Mouse (Mus musculus) NIH3T3 (cell line): ENCODE results near the gene Tmem218.

Experiments used
- DNase-seq: peaks from one replicate; pipeline ENCODE4 v3.0.0-alpha.2; 2012; ENCODE audit warnings: low read depth

Gene Tmem218

DNA sequence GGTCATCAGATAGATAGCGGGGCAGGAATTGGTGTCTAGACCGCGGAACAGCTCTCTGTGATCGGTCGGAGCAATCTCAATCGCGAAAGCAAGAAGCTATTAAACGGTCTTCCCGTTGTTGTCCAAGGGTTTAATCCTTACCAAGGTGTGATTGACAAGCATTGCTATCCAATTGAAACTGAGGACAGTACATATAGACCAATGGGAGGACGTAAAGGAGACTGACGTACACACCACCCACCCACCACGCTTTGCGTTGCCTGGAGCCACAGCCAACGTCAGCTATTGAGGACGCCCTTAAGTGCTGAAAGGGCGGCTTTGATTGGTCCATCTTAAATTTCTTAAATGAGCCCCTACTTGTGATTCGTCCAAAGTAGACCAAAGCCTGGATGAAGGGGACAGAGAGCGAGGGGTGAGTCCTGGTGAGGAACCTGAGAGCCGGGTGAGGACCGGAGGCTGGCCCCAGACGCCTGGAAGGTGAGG is at the start of gene Tmem218:
Tmem218 (plus strand) TSS at position 295 of the 483 bp plus-strand sequence.
- peak; percentile 97 for DNase-seq

DNA sequence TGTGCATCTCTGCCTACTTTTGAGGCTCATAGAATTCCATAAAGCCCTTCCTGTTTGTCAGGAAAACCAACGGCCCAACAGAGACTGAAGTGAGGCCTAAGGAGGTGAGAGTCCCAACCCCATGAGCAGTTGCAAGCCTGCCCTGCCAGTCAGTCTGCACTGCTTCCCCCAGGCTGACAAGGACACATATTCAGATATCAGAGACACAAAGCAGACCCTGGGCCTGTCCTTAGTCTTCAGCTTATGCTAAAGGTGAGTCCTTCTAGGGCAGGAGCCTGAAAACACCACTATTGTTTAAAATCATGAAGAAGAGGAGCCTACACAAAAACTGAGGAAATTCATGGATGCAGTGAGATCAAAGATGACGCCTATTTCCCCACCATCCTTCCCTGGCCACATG is 47.3 kb upstream of the Tmem218 start:
- no peak for DNase-seq

DNA sequence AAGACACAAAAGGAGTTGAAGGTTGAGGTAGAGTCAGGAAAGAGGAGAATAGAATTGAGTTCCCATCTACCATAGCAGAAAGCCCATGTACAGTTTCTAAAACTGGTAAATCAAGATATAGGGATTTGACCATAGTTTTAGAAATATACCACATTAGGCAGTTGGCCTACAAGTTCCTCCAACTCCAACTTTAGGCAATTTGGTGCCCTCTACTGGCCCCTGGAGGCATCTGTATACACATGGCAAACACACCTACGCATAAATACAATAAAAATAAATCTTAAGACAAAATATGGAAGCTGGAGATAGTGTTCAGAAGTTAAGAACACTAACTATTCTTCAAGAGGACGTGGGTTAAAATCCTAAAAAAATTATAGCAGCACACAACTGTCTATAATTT is 41.1 kb upstream of the Tmem218 start:
- peak; percentile 36 for DNase-seq

DNA sequence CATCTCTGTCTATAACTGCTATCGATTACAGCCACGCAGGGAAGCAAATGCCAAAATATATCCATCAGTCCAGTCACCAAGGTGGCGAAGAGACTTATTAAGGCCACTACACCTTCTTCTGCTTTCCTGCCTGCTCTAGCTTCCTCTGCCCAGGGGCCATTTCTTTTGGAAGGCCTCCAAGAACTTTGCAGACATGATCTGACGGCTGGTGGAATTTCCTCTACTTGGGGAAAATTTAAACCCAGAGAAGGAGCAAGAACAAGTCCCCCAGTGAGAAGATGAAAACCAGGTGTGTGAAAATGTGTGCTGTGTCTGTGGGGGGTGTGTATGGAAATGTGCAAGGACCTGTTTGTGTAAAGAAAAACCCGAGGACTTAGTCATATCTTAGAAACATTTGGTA is 34.6 kb upstream of the Tmem218 start:
- DNase-seq = peak; percentile 29

DNA sequence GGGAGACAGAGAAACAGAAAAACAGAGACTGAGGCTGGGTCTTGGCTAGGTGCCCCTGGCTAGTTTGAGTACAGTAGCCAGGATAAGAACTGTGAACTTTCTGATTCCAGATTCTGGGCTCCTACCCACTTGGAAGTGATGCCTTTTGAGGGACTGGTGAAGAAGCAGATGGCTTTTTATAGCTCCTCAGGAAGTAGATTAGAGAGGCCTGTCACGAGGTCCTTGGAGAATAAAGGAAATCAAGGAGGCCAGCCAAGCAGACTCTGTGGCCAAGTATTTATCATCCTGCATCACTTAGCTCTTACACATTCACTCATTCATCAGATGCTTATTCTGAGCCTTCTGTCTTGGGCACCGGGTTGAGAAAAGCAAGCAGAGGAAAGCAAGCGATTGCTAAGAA is 32.0 kb upstream of the Tmem218 start:
- DNase-seq = no peak

DNA sequence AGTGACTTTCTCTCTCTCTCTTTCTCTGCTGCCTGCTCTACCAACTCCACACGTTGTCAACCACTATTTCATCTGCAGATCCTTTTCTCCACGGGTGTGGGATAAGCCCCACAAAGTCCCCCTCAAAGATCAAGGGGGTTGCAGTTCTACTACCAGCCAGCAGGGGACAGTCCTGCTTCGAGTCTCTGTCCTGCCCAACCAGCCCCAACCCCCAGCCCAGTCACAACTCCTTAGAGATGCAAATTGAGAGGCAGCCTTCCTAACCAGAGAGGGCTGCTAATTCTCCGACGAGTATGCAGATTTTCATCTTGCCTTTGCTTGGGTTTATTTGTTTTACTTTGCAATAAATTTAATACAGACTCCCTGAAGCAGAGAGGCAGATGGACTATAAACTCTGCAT is 30.9 kb upstream of the Tmem218 start:
- DNase-seq = peak; percentile 57

DNA sequence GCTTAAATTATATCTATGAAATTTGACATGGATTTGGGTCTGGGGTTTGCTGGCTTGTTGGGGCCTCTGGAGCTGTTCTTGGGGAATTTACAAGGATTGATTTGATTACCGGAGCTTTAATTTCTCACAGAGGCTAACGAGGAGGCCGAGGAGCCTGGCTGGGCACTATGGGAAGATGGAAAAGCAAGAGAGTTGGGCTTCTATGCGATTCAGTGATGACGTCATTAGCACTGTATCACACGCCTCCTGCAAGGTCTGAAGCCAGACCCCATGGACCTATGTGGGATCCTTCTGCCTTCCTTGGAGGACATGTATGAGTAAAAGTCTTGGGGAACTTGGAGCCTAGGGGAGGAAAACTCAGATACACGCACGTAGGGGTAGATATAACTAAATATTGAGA is 30.5 kb upstream of the Tmem218 start:
- no peak for DNase-seq

DNA sequence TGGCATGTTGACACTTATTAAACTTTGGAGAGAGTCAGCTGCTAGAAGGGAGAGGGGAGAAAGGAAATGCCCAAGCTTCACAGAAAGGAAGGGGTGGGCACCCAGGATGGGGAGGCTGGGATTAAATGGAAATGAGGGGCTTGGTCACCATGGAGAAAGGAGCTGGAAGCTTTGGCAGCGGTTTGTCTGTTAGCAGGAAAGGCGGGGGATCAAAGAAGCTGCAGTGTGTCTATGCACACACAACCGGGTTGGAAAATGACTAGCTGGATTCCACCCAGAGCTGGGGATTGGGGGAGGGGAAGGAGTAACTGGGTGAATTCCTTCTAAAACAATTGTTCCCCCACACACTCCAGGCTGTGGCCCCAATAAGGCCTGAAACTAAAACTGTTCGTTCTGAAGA is 29.1 kb upstream of the Tmem218 start:
- DNase-seq = no peak

DNA sequence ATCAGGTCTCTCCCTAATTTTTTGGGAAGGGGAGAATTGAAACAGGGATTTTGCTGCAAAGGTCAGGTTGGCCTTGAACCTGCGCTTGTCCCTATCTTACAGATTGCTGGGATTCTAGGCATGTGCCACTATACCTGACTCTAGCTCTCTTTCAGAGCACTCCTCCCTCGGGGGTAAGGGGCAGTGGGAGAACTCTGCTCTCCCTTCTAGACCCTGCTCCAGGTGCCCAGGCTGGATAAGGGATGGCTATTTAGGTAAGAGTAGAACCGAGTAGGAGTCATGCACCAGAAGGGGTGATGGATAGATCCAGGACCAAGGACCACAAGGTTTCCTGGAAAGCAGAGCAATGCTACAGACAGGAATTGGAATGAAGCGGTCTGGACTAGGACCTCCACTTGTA is 28.4 kb upstream of the Tmem218 start:
- DNase-seq = no peak

DNA sequence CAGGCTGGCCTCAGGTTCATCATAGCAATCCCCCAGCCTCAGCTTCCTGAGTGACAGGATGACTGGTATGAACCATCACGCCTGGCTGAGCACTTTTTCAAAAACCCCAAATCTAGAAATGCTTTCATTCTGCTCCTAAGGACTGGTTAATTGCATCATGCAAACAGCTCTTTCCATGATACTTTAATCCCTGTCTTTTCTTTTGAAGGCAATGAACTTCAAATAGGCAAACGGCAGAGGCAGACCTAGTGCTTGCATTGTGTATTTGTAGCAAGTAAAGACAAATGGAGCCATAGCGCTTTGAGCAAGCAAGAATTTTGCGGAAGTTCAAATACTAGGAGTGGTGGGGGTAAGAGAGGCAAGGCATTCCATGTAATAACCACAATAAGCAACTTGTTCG is 26.4 kb upstream of the Tmem218 start:
- no peak for DNase-seq

DNA sequence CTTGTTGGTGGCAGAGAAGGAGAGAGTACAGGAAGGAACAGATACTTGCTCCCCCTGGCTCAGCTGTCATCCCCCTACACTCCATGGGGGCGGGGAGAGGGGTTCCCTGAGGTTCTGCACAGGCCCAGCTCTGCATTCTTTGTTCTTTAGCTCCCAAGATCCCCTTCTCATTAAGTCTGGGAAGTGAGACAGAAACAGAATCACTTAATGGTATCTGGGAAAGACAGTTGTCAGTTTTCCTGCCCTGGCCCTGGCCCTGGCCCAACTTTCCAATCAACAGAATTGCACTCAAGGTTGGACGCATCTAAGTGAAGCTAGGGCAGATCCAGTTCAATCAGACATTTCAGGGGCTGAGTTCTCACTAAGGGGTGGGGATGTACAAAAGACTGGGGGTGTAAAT is 24.8 kb upstream of the Tmem218 start:
- DNase-seq = no peak

DNA sequence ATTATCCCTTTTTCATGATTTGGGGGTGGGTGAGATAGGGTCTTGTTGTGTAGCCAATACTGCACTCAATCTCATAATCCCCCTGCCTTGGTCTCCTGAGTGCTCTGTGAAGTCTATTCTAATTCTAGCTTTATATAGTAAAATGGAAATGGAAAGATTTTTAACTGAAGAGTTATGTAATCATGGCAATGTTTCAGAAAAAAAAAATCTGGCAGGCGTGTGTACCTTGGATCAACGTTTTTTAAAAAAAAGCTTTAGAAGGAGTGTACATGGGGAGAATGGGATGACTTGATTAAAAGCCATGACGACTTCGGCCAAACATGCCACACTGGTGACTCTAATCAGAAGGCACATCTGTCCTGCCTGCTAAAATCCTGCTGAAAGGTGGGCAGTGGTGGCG is 20.6 kb upstream of the Tmem218 start:
- no peak for DNase-seq

DNA sequence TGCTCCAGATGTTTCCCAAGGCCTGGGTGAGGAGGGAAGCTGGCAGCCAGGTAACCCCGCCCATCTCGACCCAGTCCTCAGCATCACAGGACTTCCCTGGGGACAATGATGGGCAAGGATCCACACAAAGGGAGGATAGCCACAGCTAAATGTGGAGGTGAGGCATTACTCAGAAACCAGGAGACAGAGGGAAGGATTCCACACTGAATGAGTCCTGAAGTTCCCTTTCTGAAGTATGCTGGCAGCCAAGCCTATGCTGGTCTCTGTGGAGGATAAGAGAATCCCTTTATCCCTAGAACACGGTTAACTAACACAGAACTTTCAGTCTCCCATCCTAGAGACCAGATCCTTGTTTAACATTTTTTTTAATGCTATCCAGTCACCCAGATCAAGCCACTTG is 20.0 kb upstream of the Tmem218 start:
- no peak for DNase-seq

DNA sequence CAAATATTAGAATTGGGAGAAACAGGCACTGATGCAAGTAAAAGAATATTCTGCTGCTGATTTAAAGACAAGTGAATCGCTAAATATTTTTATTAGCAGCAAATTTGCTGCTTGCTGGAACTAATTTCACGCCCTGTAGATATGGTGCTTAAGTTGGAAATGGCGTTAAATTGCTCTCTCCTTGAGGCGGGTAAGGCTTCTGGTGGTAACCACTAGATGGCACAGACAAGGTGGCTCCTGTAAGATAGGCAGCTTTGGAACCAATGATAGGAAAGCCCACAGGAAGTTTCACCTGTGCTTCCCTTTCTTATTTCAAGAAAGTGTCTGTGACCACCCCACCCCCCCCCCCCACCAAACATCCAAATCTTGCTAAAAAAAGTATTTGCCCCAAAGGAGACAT is 11.0 kb upstream of the Tmem218 start:
- DNase-seq = no peak

DNA sequence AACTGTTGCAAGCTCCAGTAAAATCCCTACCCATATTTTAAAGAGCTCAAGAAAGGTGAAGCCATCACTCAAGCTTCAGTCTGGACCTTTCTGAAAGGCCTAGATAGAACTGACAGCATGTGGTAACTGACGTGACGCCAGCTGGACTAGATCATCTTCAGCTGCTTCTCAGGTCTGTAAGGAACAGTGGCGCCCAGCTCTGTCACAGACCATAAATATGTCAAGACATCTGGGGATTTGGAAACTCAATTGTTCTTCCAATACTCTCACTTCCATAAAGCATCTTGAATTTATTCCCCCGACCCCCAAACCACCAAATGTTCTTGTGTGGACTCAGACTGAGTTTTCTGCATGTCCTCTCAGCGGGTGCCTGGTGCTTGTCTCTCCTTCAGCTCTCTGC is 7.6 kb upstream of the Tmem218 start:
- no peak for DNase-seq

DNA sequence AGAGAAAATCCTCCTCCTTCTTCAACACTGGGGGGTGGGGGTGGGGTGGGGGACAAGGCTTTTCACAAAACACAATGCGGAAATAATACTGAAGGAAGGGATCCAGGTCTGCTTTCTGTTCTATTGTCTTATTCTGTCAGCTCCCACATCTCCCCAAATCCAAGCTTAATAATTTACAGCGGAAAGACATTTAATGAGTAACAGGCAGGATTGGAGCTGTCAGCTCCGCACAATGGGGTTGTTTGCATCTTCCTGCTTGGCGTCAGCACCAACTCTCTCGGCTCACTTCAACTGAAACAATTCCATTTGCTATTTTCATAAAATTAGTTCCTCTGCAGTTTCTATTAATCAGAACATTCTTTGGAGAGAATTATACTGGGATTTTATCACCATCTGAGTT is 4.1 kb upstream of the Tmem218 start:
- no peak for DNase-seq

DNA sequence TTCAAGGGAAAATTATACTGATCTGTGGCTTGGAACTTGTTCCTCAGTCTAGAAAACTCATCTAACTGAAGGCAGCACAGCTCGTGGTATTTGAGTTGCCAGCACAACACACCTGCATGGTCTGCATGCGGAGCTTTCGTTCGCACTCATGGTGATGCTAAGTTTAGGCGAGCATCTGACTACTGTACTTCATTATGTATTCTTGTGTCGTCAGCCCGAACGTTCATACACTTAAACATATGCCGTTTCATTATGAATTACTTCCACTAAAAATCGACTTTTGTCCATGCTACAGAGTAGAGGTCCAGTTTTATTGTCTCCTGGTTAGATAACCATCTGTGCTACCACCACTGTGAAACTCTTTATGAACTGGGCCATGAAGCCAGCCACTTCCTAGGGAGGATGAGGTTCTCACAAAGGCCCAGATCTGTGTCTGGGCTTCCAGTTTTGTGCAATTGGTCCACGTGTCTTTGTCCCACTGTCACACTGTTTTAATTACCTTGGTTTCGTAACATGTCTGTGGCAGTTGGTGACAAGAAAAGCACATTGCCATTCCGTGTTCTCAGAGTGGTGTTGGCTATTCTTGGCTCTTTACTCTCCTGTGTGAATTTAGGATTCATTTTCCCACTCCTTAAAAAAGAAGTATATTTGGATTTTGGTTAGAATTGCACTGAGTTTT is 5.2 kb downstream of the Tmem218 start:
- DNase-seq = no peak

DNA sequence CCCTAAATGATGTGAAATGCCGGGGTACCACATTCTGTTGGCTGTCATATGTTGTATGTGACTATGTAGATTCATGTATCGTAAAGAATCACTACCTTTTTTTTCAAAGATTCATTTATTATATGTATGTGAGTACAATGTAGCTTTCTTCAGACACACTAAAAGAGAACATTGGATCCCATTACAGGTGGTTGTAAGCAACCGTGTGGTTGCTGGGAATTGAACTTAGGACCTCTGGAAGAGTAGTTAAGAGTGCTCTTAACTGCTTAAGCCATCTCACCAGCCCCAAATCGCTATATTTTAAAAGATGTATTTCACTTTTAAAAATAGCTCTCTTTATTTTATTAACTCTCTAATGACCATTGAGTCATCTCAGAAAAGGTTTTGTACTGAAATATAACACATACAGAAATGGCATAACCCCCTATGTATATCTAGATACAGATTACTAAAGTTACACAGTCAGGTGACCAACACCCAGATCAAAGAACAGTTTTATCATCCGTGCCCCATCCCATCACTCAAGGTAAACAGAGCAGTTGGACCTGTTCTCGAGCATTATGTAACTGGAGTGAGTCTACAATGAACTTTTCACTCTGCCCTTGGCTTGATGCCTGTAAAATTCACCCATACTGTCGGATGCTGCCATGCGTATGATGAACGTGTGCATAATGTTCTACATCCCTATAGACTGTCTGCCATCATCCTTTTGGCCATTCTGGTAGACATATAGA is 6.5 kb downstream of the Tmem218 start:
- no peak for DNase-seq

DNA sequence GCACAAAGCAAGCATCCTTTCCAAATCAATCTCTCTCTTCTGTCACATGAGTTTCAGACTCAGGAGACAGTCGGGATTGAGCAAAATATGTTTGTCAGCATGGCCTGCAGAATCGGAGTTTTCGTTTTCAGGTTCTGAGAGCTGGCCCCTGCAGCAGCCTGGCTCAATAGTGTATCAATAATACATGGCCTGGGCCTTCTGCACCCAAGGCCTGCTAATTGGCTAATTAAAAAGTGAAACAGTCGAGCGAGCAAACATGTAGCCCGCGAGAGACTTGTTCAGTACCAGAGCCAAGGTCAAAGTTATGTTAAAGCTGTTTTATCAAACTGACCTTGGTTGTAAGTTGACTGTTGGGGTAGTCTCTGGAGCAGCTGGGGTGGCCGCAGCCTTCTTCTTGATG is 12.7 kb downstream of the Tmem218 start:
- no peak for DNase-seq

DNA sequence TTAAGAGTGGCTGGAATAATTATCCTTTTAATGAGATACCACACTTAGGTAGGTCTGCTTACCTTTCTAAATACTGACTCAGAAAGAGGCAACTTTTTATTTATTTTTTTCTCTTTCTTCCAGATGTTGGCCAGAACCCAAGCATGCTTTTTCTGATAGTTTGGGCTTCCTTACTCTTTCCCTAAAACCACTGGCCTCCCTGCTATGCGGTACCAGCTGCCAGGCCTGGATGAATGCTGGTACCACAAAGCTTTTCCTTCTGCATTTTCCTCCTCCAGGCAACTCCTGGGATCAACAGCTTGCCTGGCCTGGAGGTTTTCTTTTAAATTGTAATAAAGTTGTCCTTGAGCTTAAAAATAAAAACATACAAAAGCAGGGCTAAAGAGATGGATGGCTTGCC is 17.6 kb downstream of the Tmem218 start:
- peak; percentile 50 for DNase-seq

DNA sequence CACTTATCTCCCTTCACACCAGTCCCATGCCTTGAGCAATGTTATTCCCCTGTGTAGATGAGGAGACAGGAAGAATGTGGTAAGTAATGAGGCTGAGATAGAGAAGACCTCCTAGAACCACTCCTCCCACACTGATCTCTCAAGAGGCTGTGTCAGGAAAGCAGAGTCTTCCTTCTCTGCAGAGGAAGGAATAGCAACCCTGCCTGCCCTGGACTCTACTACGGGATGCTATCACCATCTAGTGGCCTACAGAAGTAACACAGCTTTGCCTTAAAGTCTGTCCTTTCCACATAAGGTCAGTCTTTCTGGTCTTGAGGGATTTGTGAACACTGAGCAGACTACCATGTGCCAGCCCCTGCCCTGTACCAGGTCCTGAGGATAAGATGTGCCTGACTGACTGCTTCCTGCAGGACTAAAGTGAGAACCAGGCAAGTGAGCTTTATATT is 21.9 kb downstream of the Tmem218 start:
- DNase-seq = peak; percentile 80

DNA sequence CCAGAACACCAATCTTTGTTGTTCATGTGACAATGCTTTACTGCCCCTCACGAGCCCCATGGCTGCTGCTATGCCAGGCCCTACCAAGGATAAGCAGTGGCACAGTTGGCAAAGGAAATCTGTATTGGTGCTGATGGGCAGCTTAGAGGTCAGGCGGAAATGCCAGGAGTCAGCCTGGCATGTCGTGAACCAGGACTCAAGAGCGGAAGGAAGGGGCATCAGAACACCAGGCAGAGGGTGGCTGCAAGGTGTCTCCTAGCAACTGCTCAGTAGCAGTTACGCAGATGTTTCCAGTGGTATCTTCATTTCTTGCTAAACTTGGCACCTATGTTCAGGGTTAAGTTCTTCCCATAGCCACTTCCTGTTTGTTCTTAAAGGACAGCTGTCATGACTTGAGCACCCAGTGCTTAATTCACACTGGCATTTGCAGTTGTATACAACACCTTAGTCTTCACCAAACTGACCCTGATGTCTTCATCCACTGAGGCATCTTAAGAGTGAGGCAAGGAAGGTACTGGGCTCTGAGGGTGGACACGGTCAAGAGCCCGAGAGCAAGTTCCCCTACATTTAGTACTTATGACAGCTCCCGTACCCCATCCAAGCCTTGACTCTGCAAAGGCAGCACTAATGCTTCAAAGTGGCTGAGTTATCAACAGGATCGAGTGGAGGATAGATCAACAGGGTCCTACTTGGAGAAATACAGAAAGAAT is 22.6 kb downstream of the Tmem218 start:
- no peak for DNase-seq
